Mouse (Mus musculus): ENCODE measurements around the gene BC024978.

Gene BC024978

GRCm38 (mm10) chr7:27189271-27189931 is 6.2 kb upstream of the BC024978 start:
- TF ChIP-seq GATA4 (IDR thresholded peaks at IDR 0.05; ENCODE audit: insufficient replicate concordance, low read length) = no peak

- no peak for TF ChIP-seq GATA4 (IDR thresholded peaks at IDR 0.05; ENCODE audit: insufficient replicate concordance, low read length)
Observed at GRCm38 (mm10) chr7:27192434-27192833, 3.1 kb upstream of the BC024978 start.

GRCm38 (mm10) chr7:27193731-27194130 is 1.9 kb upstream of the BC024978 start:
- no peak for TF ChIP-seq GATA4 (IDR thresholded peaks at IDR 0.05; ENCODE audit: insufficient replicate concordance, low read length)

GRCm38 (mm10) chr7:27197136-27197535 is 1.6 kb downstream of the BC024978 start:
- no peak for TF ChIP-seq GATA4 (IDR thresholded peaks at IDR 0.05; ENCODE audit: insufficient replicate concordance, low read length)

- no peak for TF ChIP-seq GATA4 (IDR thresholded peaks at IDR 0.05; ENCODE audit: insufficient replicate concordance, low read length)
Observed at GRCm38 (mm10) chr7:27197634-27198033, 2.1 kb downstream of the BC024978 start.

GRCm38 (mm10) chr7:27198355-27198754 is 2.8 kb downstream of the BC024978 start:
- no peak for TF ChIP-seq GATA4 (IDR thresholded peaks at IDR 0.05; ENCODE audit: insufficient replicate concordance, low read length)

GRCm38 (mm10) chr7:27198779-27199178 is 3.2 kb downstream of the BC024978 start:
- TF ChIP-seq GATA4 (IDR thresholded peaks at IDR 0.05; ENCODE audit: insufficient replicate concordance, low read length) = no peak

- TF ChIP-seq GATA4 (IDR thresholded peaks at IDR 0.05; ENCODE audit: insufficient replicate concordance, low read length) = no peak
Observed at GRCm38 (mm10) chr7:27203730-27204449, 8.3 kb downstream of the BC024978 start.

- no peak for TF ChIP-seq GATA4 (IDR thresholded peaks at IDR 0.05; ENCODE audit: insufficient replicate concordance, low read length)
Observed at GRCm38 (mm10) chr7:27212626-27213025, 17.0 kb downstream of the BC024978 start.

GRCm38 (mm10) chr7:27218586-27218985 is 23.0 kb downstream of the BC024978 start:
- TF ChIP-seq GATA4 (IDR thresholded peaks at IDR 0.05; ENCODE audit: insufficient replicate concordance, low read length) = no peak

- no peak for TF ChIP-seq GATA4 (IDR thresholded peaks at IDR 0.05; ENCODE audit: insufficient replicate concordance, low read length)
Observed at GRCm38 (mm10) chr7:27219937-27220336, 24.4 kb downstream of the BC024978 start.

GRCm38 (mm10) chr7:27221939-27222338 is 26.4 kb downstream of the BC024978 start:
- no peak for TF ChIP-seq GATA4 (IDR thresholded peaks at IDR 0.05; ENCODE audit: insufficient replicate concordance, low read length)

- no peak for TF ChIP-seq GATA4 (IDR thresholded peaks at IDR 0.05; ENCODE audit: insufficient replicate concordance, low read length)
Observed at GRCm38 (mm10) chr7:27222538-27222937, 27.0 kb downstream of the BC024978 start.

- no peak for TF ChIP-seq GATA4 (IDR thresholded peaks at IDR 0.05; ENCODE audit: insufficient replicate concordance, low read length)
Observed at GRCm38 (mm10) chr7:27224877-27225575, 29.4 kb downstream of the BC024978 start.

GRCm38 (mm10) chr7:27227276-27227675 is 31.7 kb downstream of the BC024978 start:
- TF ChIP-seq GATA4 (IDR thresholded peaks at IDR 0.05; ENCODE audit: insufficient replicate concordance, low read length) = no peak

- TF ChIP-seq GATA4 (IDR thresholded peaks at IDR 0.05; ENCODE audit: insufficient replicate concordance, low read length) = no peak
Observed at GRCm38 (mm10) chr7:27227676-27228075, 32.1 kb downstream of the BC024978 start.
